Mouse (Mus musculus) kidney, embryonic 16.5 days (tissue): ENCODE measurements around the gene Gstp1. TPM values are rescaled to one million over a fixed set of nuclear protein-coding genes. Genes with fewer than 3 reads are reported as not detected.
A peak's percentile ranks its signal among the peaks of the same experiment; 100 is the strongest.
"Not testable (repeated sequence)": the region's sequence is repeated elsewhere in the genome, so short reads cannot be mapped to it uniquely, and the experiment has no call there.

Source experiments
- ATAC-seq: fragments of 200-750 bp; cut with Nextera tagmentation; 2 replicates; pipeline ENCODE4 v1.8.0; 2017; ENCODE audit warnings: moderate TSS enrichment; ENCODE audit not compliant: low FRiP score, low TSS enrichment
- H3K27ac ChIP-seq: fragments of 300-500 bp; sonication (generic); 2 replicates; pipeline ENCODE4 v1.5.1; 2014; ENCODE audit warnings: low read length
- H3K27me3 ChIP-seq: fragments of 300-500 bp; sonication (generic); 2 replicates; pipeline ENCODE4 v1.6.1; 2014; ENCODE audit warnings: low read length, control low read depth, mixed read lengths; ENCODE audit not compliant: insufficient read depth
- H3K36me3 ChIP-seq: fragments of 300-500 bp; sonication (generic); 2 replicates; pipeline ENCODE4 v1.6.1; 2014; ENCODE audit warnings: low read length, control low read depth, mixed read lengths; ENCODE audit not compliant: insufficient read depth
- H3K4me1 ChIP-seq: fragments of 300-500 bp; sonication (generic); 2 replicates; pipeline ENCODE4 v1.6.1; 2014; ENCODE audit warnings: low read length, control low read depth, mixed read lengths; ENCODE audit not compliant: insufficient read depth
- H3K4me2 ChIP-seq: fragments of 300-500 bp; sonication (generic); replicated peaks from 2 replicates; pipeline ENCODE4 v1.6.1; 2014; ENCODE audit warnings: low read depth, low read length
- H3K4me3 ChIP-seq: fragments of 300-500 bp; sonication (generic); 2 replicates; pipeline ENCODE4 v1.5.1; 2014; ENCODE audit warnings: mild to moderate bottlenecking, low read length
- H3K9ac ChIP-seq: fragments of 300-500 bp; sonication (generic); replicated peaks from 2 replicates; pipeline ENCODE4 v1.6.1; 2014; ENCODE audit warnings: low read length
- H3K9me3 ChIP-seq: fragments of 300-500 bp; sonication (generic); 2 replicates; pipeline ENCODE4 v1.6.1; 2016; ENCODE audit warnings: low read length, control low read depth
- WGBS: fragments of 180-500 bp; shearing (Covaris S2); extraction: QIAGEN DNeasy Blood & Tissue Kit; methylation state at CpG from one replicate; pipeline ENCODE4 v1.1.7; 2014; 5-methylcytosine and 5-hydroxymethylcytosine counted together
- polyA plus RNA-seq: library from polyadenylated mRNA; unstranded; fragments of >200 nt; fragmentation: Nextera tagmentation; extraction: Ambion mirVana; gene quantifications from 2 replicates; pipeline ENCODE4 v1.2.1, GENCODE M21; 2015

Gene Gstp1
- polyA plus RNA-seq, 1 experiment from 2014 or later, result 526 TPM

DNA sequence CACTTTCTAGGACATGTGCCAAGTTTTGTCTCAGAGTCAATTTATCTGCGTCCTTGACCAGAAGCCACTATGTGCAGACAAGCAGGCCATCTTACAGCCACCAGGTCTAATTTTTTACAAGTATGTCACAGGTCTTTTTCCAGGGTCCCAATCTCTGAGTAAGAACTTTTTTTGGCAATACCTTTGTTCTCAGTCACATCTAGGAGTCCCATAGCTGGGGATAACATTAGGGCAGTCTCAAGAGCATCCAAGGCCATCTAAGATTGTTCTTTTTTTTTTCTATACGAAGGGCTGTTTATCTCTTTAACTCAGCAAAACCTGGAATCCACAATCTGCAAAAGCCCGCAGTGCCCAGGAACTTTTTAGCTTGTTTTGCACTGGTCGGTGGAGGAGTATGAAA, 25.6 kb upstream of the Gstp1 start:
- not testable (repeated sequence) for H3K4me3 ChIP-seq, H3K9ac ChIP-seq, H3K27ac ChIP-seq, H3K4me1 ChIP-seq, H3K27me3 ChIP-seq, H3K4me2 ChIP-seq, H3K36me3 ChIP-seq, H3K9me3 ChIP-seq, ATAC-seq
- 80% methylated on average over 2 of the region's 4 CpGs for WGBS

DNA sequence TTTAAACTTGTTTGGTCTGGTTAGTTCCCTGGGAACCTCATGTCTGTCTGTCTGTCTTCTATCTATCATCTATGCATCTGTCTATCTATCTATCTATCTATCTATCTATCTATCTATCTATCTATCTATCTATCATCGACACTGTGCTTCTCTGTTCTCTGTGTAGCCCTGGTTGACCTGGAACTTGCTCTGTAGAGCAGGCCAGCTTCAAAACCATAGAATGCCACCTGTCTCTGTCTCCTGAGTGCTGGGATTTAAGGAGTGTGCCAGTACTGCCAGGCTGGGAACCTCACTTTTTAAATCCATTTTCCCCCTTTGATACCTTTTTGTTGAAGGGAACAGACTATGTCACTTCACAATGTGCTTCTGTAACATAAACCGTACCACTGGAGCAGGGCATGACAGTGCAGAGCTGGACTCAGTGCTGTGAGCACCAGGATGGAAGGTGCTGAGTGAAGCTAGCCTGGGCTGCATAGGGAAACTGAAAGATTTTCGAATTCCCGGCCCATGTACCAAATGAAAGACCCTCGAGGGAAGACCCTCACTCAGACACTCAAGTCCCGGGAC, 23.2 kb upstream of the Gstp1 start:
- Histone ChIP-seq H3K36me3 (no peaks in the 10 kb centered on the region), H3K9me3 (no peaks in the 10 kb centered on the region), H3K4me1 (no peaks in the 10 kb centered on the region), H3K27me3 (no peaks in the 10 kb centered on the region), H3K27ac (no peak overlapping the region), H3K9ac (no peak overlapping the region), H3K4me3 (no peak overlapping the region), H3K4me2 (no peak overlapping the region)
- WGBS, result 94% methylated on average over 6 of the region's 6 CpGs
- ATAC-seq, result no peak

DNA sequence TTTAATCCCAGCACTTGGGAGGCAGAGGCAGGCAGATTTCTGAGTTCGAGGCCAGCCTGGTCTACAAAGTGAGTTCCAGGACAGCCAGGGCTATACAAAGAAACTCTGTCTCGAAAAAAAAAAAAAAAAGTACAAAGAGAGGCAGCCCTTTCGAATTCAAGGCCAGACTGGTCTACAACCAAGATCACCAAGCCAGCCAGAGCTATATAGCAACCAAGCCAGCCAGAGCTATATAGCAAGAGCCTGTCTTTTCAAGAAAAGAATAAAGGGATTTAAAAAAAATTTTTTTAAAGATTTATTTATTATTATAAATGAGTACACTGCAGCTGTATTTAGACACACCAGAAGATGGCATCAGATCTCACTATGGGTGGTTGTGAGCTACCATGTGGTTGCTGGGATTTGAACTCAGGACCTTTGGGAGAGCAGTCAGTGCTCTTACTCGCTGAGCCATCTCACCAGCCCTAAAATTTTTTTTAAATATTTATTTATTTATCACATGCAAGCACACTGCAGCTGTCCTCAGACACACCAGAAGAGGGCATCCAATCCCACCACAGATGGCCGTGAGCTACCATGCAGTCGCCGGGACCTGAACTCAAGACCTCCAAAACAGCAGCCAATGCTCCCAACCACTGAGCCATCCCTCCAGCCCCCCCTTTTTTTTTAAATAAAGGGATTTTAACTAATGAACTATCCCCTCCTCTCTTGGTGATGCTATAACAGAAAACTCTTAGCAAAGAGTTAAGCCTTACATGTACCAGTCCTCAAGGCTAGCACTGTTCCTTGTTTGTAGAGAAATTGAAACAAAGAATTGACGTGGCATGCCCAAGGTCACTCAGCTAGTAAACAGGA, 22.5 kb upstream of the Gstp1 start:
- not testable (repeated sequence) for H3K4me1 ChIP-seq, H3K27ac ChIP-seq, H3K27me3 ChIP-seq, H3K4me3 ChIP-seq, H3K36me3 ChIP-seq, H3K9ac ChIP-seq, ATAC-seq, H3K9me3 ChIP-seq, H3K4me2 ChIP-seq
- WGBS, result 93% methylated on average over 7 of the region's 8 CpGs

DNA sequence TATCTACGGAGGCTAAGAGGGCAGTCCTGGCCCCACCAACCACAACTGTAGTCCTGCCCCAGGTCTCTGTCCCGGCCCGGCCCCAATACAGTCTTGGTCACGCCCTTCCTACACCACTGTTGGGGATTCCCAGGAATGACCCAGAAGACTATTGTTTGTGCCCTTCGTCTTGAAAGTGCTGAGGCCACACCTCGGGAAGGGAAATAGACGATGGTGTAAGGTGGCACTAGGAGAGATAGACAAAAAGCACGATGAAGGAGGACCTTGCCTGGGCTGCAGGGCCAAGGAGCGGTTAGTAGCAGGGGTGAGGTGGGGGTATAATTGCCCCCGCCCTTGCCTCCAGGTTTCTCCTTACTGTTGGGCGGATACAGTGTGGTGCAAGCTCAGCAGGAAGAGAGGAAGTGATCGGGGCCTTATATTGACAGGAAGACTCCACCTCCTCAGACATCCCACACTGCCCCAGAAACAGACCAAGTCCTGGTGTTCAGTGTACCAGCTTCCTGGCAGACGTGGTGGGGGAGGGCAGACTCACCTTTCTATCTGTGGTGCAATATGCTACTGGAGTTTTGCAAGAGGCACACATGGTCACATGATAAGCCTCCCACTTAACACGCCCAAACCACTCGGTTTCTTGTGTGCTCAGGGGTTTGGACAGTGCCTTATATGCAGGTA, 21.4 kb upstream of the Gstp1 start, which contains the start of gene Gstp3:
Gstp3 (minus strand) TSS at position 501 of the 672 bp plus-strand sequence.
- WGBS, result 79% methylated on average over 15 of the region's 15 CpGs
- no peaks in the 10 kb centered on the region for H3K36me3 ChIP-seq
- no peak within 1 kb of the TSS for H3K9ac ChIP-seq
- no peaks in the 10 kb centered on the region for H3K27me3 ChIP-seq
- no peaks in the 10 kb centered on the region for H3K4me1 ChIP-seq
- H3K27ac ChIP-seq, result no peak within 1 kb of the TSS
- H3K9me3 ChIP-seq, result no peaks in the 10 kb centered on the region
- no peak within 1 kb of the TSS for H3K4me2 ChIP-seq
- ATAC-seq, result peak; percentile 63; the same call in 1 of the 2 replicates
- H3K4me3 ChIP-seq, result no peak within 1 kb of the TSS

DNA sequence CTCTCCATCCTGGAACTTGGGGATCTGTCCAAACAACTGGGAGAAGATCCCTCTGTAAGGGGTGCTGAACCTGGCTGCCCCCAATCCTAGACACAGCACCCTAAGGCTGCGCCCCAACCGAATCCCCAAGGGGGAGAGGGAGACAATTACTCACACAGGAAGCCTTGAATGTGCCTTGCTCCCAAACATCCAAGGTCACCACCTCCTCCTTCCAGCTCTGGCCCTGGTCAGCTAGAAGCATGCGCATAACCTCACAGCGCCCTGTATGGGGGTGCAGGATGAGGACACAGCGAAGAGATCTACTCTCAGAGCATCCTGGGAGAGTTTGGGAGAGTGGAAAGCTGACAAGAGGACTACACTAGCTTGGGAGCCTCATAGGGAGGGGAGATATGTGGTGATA, 20.8 kb upstream of the Gstp1 start:
- Histone ChIP-seq H3K9ac (no peak overlapping the region), H3K9me3 (no peaks in the 10 kb centered on the region), H3K27me3 (no peaks in the 10 kb centered on the region), H3K4me2 (no peak overlapping the region), H3K27ac (no peak overlapping the region), H3K4me1 (no peaks in the 10 kb centered on the region), H3K4me3 (no peak overlapping the region), H3K36me3 (no peaks in the 10 kb centered on the region)
- WGBS, result 81% methylated on average over 5 of the region's 5 CpGs
- ATAC-seq, result no peak

DNA sequence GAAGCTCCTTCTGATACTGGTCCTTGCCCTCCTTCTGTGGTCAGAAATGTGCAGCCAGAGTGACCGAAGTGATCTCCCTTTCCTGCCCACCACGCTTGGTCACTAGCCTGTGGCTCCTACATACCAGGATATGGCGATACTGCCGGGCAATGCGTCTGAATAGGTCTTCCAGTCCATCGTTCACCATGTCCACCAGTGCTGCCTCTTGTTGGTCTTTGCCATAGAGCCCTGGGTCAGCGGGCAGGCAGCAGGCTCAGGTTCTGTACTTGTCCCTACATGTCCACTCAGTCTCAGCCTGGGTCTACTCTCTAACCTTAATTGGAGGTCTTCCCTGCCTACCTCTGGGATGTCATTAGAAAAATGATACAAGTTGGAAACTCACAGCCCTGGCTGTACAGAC, 20.2 kb upstream of the Gstp1 start:
- Histone ChIP-seq H3K4me3 (no peak overlapping the region), H3K27me3 (no peaks in the 10 kb centered on the region), H3K27ac (no peak overlapping the region), H3K4me2 (no peak overlapping the region), H3K36me3 (no peaks in the 10 kb centered on the region), H3K4me1 (no peaks in the 10 kb centered on the region), H3K9me3 (no peaks in the 10 kb centered on the region), H3K9ac (no peak overlapping the region)
- ATAC-seq, result no peak
- 96% methylated on average over 7 of the region's 7 CpGs for WGBS

DNA sequence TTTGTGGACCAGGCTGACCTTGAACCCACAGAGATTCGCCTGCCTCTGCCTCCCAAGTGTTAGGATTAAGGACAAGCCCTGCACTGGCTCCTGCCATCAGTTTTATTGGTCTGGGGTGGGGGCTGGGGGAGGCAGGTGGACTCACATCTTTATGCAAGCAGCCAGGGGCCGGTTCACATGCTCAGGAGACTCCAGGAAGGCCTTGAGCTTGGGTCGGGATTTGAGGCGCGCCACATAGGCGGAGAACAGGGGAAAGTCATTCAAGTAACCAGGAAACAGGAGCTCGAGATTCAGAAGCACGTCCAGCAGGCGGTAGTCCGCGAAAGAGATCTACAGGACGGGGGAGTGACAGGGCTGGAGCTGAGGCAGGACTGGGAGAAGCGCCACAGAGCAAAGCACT, 19.6 kb upstream of the Gstp1 start:
- 76% methylated on average over 13 of the region's 13 CpGs for whole genome bisulfite sequencing
- H3K36me3 ChIP-seq, result no peaks in the 10 kb centered on the region
- no peaks in the 10 kb centered on the region for H3K9me3 ChIP-seq
- no peak overlapping the region for H3K4me3 ChIP-seq
- H3K9ac ChIP-seq, result no peak overlapping the region
- no peak overlapping the region for H3K27ac ChIP-seq
- no peaks in the 10 kb centered on the region for H3K4me1 ChIP-seq
- no peak for ATAC-seq
- H3K4me2 ChIP-seq, result no peak overlapping the region
- H3K27me3 ChIP-seq, result no peaks in the 10 kb centered on the region

DNA sequence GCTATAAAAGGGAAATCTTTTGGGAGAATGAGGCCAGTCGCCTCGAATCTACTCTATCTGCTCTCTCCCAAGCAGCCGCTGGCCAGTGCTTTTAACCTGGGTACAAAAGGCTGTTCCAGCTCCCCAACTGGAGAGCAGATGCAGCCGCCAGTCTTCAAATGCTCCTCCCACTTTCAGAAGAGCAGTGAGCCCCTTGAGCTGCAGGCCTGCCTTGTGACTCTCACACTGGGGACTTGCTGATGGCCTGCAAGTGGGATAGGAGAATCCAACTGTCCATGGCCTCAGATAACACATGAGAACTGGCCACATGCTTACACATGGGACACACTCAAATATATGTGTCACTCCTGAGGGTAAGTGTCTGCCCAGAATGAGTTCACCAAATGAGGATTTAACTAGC, 18.9 kb upstream of the Gstp1 start:
- H3K27ac ChIP-seq, result no peak overlapping the region

DNA sequence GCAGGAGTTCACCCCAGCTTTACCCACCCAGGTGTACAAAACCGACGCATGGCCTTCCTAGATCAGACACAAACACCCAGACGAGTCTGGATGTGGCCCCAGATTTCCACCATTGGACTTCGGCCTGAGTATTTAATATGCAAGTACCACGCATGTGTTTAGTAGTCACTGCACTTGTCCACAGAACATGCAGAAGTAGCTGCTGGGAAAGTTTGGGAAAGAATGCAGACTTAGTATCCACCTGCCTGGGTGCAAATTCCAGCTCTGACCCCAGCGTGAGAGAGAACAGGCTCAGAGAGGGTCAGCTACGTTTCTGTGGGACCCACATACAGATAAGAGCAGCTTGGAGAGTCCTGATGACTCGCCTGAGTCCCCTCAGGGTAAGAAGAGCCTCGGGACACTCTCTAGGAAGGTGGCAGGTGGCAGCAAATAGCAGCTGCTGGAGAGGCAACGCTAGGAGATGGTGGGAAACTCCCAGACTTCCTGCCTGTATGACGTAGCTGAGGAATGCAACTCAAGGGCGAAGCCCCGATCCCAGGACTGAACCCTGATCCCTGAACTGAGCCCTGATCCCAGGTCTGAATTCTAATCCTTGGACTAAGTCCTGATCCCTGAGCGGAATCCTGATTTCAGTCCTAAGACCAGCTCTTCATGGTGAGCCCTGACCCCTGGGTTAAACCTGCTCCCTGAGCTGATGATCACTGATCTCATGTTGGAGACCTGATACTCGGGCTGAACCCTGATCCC, 18.3 kb upstream of the Gstp1 start:
- ATAC-seq, result peak; percentile 9; the same call in 1 of the 2 replicates
- Histone ChIP-seq H3K36me3 (no peaks in the 10 kb centered on the region), H3K9me3 (no peaks in the 10 kb centered on the region), H3K27me3 (no peaks in the 10 kb centered on the region), H3K4me1 (no peaks in the 10 kb centered on the region), H3K27ac (no peak overlapping the region), H3K4me3 (no peak overlapping the region), H3K9ac (0 out of 2 replicates have a peak overlapping the region, but pooled peaks have one; percentile 18), H3K4me2 (no peak overlapping the region)
- WGBS, result 56% methylated on average over 15 of the region's 15 CpGs

More for the DNA sequence above, 18.9 kb upstream of the Gstp1 start:
- H3K27me3 ChIP-seq, result no peaks in the 10 kb centered on the region
- no peaks in the 10 kb centered on the region for H3K4me1 ChIP-seq
- no peak for ATAC-seq
- 0 out of 2 replicates have a peak overlapping the region, but pooled peaks have one; percentile 18 for H3K9ac ChIP-seq
- H3K4me2 ChIP-seq, result no peak overlapping the region
- H3K9me3 ChIP-seq, result no peaks in the 10 kb centered on the region
- WGBS, result 53% methylated on average over 4 of the region's 4 CpGs
- no peaks in the 10 kb centered on the region for H3K36me3 ChIP-seq
- no peak overlapping the region for H3K4me3 ChIP-seq
